Mouse (Mus musculus): Measurements from ENCODE around the gene Pcid2.
A peak's percentile ranks its signal among the peaks of the same experiment; 100 is the strongest.
"Not testable (repeated sequence)": the region's sequence is repeated elsewhere in the genome, so short reads cannot be mapped to it uniquely, and the experiment has no call there.

Pcid2 gene

DNA sequence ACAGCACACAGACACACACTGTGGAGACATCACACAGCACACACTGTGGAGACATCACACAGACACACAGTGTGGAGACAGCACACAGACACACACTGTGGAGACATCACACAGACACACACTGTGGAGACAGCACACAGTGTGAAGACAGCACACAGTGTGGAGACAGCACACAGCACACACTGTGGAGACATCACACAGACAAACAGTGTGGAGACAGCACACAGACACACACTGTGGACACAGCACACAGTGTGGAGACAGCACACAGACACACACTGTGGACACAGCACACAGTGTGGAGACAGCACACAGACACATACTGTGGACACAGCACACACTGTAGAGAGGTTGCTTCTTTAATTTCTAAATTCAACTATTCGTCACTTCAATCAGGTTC lies 29.7 kb downstream of the Pcid2 start:
- DNase-seq = not testable (repeated sequence)

- DNase-seq = no peak
These were observed 30.2 kb downstream of the Pcid2 start for GRCm38 (mm10) chr8:13075044-13075443.

DNA sequence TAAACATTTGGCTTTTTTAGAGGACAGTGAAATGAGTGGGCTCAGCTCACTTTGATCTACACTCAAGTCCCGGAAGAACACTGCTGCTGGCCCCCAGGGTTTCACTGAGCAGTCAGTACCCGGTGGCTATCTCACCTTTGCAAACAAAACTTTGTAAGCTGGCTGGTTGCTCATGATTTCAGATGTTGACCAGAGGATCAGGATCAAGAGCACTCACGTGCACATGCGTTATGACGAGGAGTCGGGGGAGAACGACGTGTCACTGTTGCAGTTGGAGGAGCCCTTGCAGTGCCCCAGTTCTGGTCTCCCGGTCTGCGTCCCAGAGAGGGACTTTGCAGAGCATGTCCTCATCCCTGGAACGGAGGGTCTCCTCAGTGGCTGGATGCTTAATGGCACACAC lies 32.0 kb downstream of the Pcid2 start:
- DNase-seq = no peak

DNA sequence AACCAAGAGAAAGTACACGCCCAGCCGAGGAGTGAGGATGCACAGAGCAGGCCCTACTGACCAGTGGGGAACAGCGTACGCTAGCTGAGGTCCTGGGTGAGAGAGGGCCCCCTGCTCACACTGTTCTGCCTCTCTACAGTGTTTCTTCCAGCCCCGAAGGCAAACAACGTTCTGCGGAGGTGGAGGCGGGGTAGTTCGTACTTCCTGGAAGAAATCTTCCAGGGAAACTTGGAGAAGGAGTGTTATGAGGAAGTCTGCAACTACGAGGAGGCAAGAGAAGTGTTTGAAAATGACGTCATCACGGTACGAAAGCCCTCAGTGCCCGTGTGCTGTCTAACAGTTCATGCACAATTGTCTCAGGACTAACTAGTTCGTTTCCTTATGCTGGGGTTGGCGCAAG lies 42.1 kb downstream of the Pcid2 start:
- DNase-seq = no peak

GRCm38 (mm10) chr8:13060441-13061150 lies 44.7 kb downstream of the Pcid2 start, which contains the start of gene Proz:
TSS of gene Proz (plus strand) at chr8:13060914.
- no peak for DNase-seq

DNA sequence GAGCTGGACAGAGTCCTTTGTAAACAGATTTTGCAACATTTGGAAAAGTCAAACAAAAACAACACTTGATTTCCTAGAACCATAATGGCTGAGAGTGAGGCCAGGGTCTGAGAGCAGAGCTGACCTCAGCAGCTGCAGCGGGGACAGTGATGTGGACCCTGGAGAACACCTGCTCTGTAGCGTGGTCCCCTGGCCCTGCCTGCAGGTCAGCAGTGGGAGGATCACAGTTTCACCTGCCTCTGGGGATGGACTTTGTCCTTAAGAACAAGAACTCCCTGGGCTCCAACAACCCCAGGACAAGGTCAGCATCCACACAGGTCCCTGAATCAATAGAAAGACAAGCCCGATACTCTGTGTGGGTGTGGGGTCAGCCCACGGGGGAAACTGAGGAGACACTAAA lies 47.9 kb downstream of the Pcid2 start:
- no peak for DNase-seq

DNA sequence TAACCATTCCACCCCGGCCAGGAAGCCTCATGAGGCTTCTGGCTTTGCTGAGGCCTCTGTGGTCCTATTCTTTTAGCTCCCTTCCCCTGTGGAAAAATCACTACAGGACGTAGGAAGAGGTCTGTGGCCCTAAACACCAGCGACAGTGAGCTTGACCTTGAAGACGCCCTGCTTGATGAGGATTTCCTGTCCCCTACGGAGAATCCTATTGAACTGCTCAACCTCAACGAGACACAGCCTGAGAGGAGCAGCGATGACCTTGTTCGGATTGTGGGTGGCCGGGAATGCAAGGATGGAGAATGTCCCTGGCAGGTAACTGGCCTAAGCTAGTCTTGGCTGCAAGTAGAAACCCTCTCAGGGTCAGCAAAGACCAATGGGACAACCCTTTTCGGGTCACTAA lies 54.7 kb downstream of the Pcid2 start:
- no peak for DNase-seq

DNA sequence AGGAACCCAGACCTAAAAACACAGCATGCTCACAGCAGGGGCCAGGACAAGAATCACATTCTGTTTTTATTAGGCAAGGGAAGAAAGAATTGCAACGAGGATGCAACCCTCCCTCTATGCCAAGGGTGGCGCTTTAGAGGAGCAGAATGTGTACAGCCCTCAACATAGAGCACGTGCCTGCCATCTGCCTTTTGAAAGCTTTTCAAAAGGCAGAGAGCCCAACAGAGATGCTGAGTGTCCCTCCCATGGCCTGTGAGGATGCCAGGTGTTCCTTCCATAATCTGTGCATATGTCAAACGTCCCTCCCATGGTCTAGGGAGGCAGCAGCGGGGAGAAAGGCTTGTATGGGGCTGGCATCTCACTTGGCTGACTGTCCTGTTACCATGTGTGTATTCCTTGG lies 57.6 kb downstream of the Pcid2 start:
- no peak for DNase-seq

DNA sequence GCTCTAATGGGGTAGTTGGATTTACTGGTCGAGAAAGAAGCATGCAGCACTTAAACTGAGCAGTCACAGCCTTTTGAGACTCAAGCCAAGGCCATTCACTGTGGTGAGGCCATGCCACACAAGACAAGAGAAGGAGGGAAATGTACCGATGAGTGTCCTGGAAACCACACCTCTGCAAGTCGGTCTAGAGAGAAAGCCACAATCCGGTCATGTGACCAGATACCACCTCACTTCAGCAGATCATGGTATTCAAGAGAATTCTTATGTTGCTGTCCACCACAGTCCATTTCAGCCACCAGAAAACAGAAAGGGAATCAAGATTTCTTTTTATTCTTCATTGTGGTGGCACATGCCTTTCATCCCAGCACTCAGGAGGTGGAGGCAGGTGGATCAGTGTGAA lies 63.8 kb downstream of the Pcid2 start:
- DNase-seq = no peak

GRCm38 (mm10) chr8:13039054-13039453 lies 66.2 kb downstream of the Pcid2 start:
- no peak for DNase-seq

GRCm38 (mm10) chr8:13037569-13037968 lies 67.7 kb downstream of the Pcid2 start:
- DNase-seq = no peak

- DNase-seq = no peak
These were observed 68.2 kb downstream of the Pcid2 start, which contains the start of gene F10 for GRCm38 (mm10) chr8:13037015-13037414. TSS of gene F10 (plus strand) at chr8:13037308.

- DNase-seq = no peak
These were observed 68.9 kb downstream of the Pcid2 start for GRCm38 (mm10) chr8:13036346-13036812.

GRCm38 (mm10) chr8:13028482-13028881 lies 76.8 kb downstream of the Pcid2 start:
- peak; percentile 45 to 49 for DNase-seq

- DNase-seq = no peak
These were observed 77.6 kb downstream of the Pcid2 start for GRCm38 (mm10) chr8:13027615-13028014.

Data from cerebellum, adult 18-20 months (tissue).